Mouse (Mus musculus) intestine, embryonic 14.5 days (tissue): ENCODE measurements around the gene Zmat5. TPM values are rescaled to one million over a fixed set of nuclear protein-coding genes. Genes with fewer than 3 reads are reported as not detected.

Source experiments
- ATAC-seq: fragments of 200-750 bp; cut with Nextera tagmentation; replicated peaks from 2 replicates; pipeline ENCODE4 v1.8.0; 2017; ENCODE audit warnings: low read depth, moderate number of reproducible peaks, moderate TSS enrichment, moderate library complexity; ENCODE audit not compliant: low FRiP score, low TSS enrichment
- DNase-seq: peaks from one replicate; pipeline ENCODE4 v3.0.0-alpha.2; 2018; ENCODE audit warnings: low spot score
- H3K27ac ChIP-seq: fragments of 300-500 bp; sonication (generic); 2 replicates; pipeline ENCODE4 v1.5.1; 2014; ENCODE audit warnings: low read depth, mild to moderate bottlenecking, control low read depth
- H3K27me3 ChIP-seq: fragments of 300-500 bp; sonication (generic); replicated peaks from 2 replicates; pipeline ENCODE4 v1.6.1; 2014; ENCODE audit warnings: low read length, control low read depth; ENCODE audit not compliant: control insufficient read depth, insufficient read depth
- H3K36me3 ChIP-seq: fragments of 300-500 bp; sonication (generic); 2 replicates; pipeline ENCODE4 v1.6.1; 2014; ENCODE audit warnings: low read length, control low read depth; ENCODE audit not compliant: control insufficient read depth, insufficient read depth
- H3K4me1 ChIP-seq: fragments of 300-500 bp; sonication (generic); replicated peaks from 2 replicates; pipeline ENCODE4 v1.6.1; 2014; ENCODE audit warnings: low read length, control low read depth, mixed read lengths; ENCODE audit not compliant: control insufficient read depth, insufficient read depth
- H3K4me2 ChIP-seq: fragments of 300-500 bp; sonication (generic); 2 replicates; pipeline ENCODE4 v1.6.1; 2014; ENCODE audit warnings: low read length
- H3K4me3 ChIP-seq: fragments of 300-500 bp; sonication (generic); 2 replicates; pipeline ENCODE4 v1.5.1; 2014; ENCODE audit warnings: low read depth, low read length, control low read depth, mixed read lengths
- H3K9ac ChIP-seq: fragments of 300-500 bp; sonication (generic); 2 replicates; pipeline ENCODE4 v1.6.1; 2014; ENCODE audit warnings: mild to moderate bottlenecking, low read length
- H3K9me3 ChIP-seq: fragments of 300-500 bp; sonication (generic); 2 replicates; pipeline ENCODE4 v1.6.1; 2016; ENCODE audit warnings: low read length, control low read depth; ENCODE audit not compliant: control insufficient read depth
- WGBS: fragments of 180-500 bp; shearing (Covaris S2); extraction: QIAGEN DNeasy Blood & Tissue Kit; methylation state at CpG from one replicate; pipeline ENCODE4 v1.1.7; 2014; 5-methylcytosine and 5-hydroxymethylcytosine counted together
- polyA plus RNA-seq: library from polyadenylated mRNA; unstranded; fragments of >200 nt; fragmentation: Nextera tagmentation; extraction: Ambion mirVana; gene quantifications from 2 replicates; pipeline ENCODE4 v1.2.1, GENCODE M21; 2014

Gene Zmat5
- polyA plus RNA-seq, 1 experiment from 2014 or later = 59.4 TPM

DNA sequence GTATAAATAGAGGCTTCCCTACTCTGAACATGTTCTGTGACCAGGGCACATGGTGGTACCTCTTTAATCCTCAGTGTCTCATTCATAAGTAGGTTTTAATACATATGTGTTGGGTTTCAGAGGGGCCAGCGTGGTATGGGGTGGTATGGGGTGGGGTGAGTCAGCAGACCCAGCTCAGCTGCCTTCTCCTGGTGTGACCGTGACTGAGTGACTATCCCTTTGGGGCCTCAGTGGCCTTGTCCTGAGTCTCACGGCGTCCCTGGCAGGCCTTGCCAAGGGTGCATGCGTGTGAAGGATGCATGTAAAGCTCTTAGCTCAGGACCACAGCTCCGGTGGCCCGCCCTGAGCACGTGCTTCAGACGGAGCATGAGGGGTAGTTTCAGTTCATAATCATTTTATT is 15.5 kb downstream of the Zmat5 start:
- Histone ChIP-seq H3K4me3 (no peak overlapping the region), H3K9me3 (no peaks in the 10 kb centered on the region), H3K9ac (no peak overlapping the region), H3K27ac (no peak overlapping the region), H3K4me1 (peaks cover 5% of the 10 kb centered on the region), H3K4me2 (no peak overlapping the region), H3K27me3 (no peaks in the 10 kb centered on the region), H3K36me3 (peaks cover 15% of the 10 kb centered on the region; the same call in 1 of the 2 replicates)
- 92% methylated on average over 9 of the region's 9 CpGs for WGBS
- no peak for ATAC-seq
- no peak for DNase-seq

DNA sequence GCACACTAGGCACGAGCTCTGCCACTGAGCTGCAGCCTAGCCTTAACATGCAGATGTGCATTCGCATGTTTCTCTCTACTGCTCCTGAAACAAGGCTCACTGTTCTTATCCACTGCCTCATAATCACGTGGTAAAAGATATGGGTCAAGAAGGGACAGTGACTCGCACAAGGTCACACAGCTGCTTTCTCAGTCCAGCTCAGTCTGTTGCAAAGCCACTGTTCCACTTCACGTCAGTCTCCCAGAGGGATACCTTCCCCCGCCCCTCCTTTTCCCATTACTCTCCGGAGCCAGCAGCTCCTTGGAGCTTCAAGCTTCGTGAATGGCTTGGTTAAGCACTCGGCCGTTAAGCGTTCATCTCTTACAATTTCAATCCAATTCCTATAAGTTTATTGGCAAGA is 15.9 kb downstream of the Zmat5 start:
- WGBS = 71% methylated on average over 11 of the region's 11 CpGs
- Histone ChIP-seq H3K4me1 (peaks cover 5% of the 10 kb centered on the region), H3K27me3 (no peaks in the 10 kb centered on the region), H3K27ac (no peak overlapping the region), H3K4me3 (no peak overlapping the region), H3K4me2 (no peak overlapping the region), H3K9me3 (no peaks in the 10 kb centered on the region), H3K9ac (no peak overlapping the region), H3K36me3 (peaks cover 20% of the 10 kb centered on the region; the same call in 1 of the 2 replicates)
- ATAC-seq (no peak), DNase-seq (no peak)

- Histone ChIP-seq H3K36me3 (peaks cover 23% of the 10 kb centered on the region; the same call in 1 of the 2 replicates), H3K4me2 (no peak overlapping the region), H3K9me3 (no peaks in the 10 kb centered on the region), H3K9ac (no peak overlapping the region), H3K4me3 (no peak overlapping the region), H3K4me1 (peaks cover 5% of the 10 kb centered on the region), H3K27ac (no peak overlapping the region), H3K27me3 (no peaks in the 10 kb centered on the region)
- DNase-seq = no peak
- ATAC-seq = no peak
- 43% methylated on average over 7 of the region's 7 CpGs for WGBS
Measured at GRCm38 (mm10) chr11:4720900-4721580, 16.6 kb downstream of the Zmat5 start.

DNA sequence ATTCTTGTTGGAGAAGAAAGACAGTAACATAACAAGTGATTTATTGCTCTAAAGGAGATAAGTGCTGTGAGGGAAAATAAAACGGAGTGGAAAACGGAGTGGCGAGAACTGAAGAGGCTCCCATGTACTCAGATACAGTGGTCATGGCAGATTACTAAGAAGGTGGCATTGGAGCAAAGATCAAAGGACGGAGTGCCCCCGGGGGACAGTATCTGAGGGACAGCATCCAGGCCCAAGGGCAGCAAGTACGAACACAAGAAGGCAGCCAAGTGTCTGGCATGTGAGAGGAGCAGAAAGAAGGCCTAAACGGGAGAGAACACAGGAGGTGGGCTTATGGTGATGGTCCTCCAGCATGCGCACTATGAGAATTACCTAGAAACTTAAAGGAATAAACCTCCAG is 17.2 kb downstream of the Zmat5 start:
- Histone ChIP-seq H3K9ac (no peak overlapping the region), H3K36me3 (peaks cover 23% of the 10 kb centered on the region; the same call in 1 of the 2 replicates), H3K27me3 (no peaks in the 10 kb centered on the region), H3K4me2 (no peak overlapping the region), H3K27ac (no peak overlapping the region), H3K4me3 (no peak overlapping the region), H3K4me1 (peaks cover 5% of the 10 kb centered on the region), H3K9me3 (no peaks in the 10 kb centered on the region)
- 65% methylated on average over 8 of the region's 8 CpGs for WGBS
- DNase-seq (no peak), ATAC-seq (no peak)

DNA sequence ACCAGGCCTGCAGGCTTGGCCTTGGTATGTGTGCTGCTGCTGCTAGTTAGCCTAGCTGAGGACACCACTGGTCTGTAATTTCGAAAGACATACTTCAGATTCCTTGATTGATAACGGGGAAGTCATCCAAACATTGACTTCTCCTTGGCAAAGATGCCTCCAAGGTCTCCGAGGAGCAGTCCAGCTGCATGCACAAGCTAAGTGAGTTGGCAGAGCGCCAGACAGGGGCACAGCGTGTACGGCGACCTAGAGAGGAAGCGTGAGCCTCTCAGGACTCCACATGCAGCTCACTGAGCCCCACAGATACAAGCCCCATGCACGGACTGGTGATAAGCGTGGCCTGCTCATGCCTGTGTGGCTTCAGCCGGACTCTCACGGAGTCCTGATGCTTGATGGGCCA is 25.1 kb downstream of the Zmat5 start:
- Histone ChIP-seq H3K9me3 (no peaks in the 10 kb centered on the region), H3K4me3 (no peak overlapping the region), H3K36me3 (0 out of 2 replicates have a peak, but pooled peaks cover 12% of the 10 kb centered on the region), H3K9ac (no peak overlapping the region), H3K4me1 (no peaks in the 10 kb centered on the region), H3K4me2 (no peak overlapping the region), H3K27ac (no peak overlapping the region), H3K27me3 (no peaks in the 10 kb centered on the region)
- ATAC-seq (no peak), DNase-seq (no peak)
- WGBS = 42% methylated on average over 12 of the region's 12 CpGs

- H3K4me3 ChIP-seq = no peak overlapping the region
- no peaks in the 10 kb centered on the region for H3K4me1 ChIP-seq
- DNase-seq = no peak
- 0 out of 2 replicates have a peak, but pooled peaks cover 7% of the 10 kb centered on the region for H3K36me3 ChIP-seq
- H3K4me2 ChIP-seq = no peak overlapping the region
- H3K9me3 ChIP-seq = no peaks in the 10 kb centered on the region
- no peak overlapping the region for H3K27ac ChIP-seq
- ATAC-seq = no peak
- H3K9ac ChIP-seq = no peak overlapping the region
- no peaks in the 10 kb centered on the region for H3K27me3 ChIP-seq
- whole genome bisulfite sequencing = 73% methylated on average over 6 of the region's 6 CpGs
Measured at GRCm38 (mm10) chr11:4730096-4730495, 25.6 kb downstream of the Zmat5 start.

DNA sequence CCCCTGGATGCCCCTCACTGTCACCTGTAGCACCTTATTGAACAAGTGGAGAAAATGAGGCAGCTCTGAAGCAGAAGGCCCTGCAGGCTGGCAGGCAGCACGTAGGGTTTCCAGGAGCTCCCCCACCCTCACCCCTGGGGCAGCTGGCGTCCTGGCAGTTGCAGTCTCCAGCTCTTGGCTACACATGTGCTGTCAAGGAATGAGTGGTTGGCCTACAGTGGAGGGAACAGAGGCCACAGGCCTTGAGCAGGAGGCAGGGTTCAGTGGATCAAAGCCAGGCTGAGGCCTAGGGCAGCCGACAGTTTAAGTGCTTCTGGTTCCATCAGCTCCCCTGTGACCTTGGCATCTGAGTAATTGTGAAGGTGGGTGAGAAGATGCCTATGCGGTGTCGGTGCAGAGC is 26.4 kb downstream of the Zmat5 start:
- Histone ChIP-seq H3K36me3 (no peaks in the 10 kb centered on the region), H3K9ac (no peak overlapping the region), H3K27ac (no peak overlapping the region), H3K4me3 (no peak overlapping the region), H3K4me1 (no peaks in the 10 kb centered on the region), H3K27me3 (no peaks in the 10 kb centered on the region), H3K9me3 (no peaks in the 10 kb centered on the region), H3K4me2 (no peak overlapping the region)
- 67% methylated on average over 5 of the region's 5 CpGs for WGBS
- no peak for DNase-seq
- no peak for ATAC-seq

GRCm38 (mm10) chr11:4731781-4732180 is 27.3 kb downstream of the Zmat5 start:
- Histone ChIP-seq H3K9me3 (no peaks in the 10 kb centered on the region), H3K27ac (no peak overlapping the region), H3K4me1 (no peaks in the 10 kb centered on the region), H3K36me3 (no peaks in the 10 kb centered on the region), H3K9ac (no peak overlapping the region), H3K27me3 (no peaks in the 10 kb centered on the region), H3K4me3 (no peak overlapping the region), H3K4me2 (no peak overlapping the region)
- 82% methylated on average over 7 of the region's 7 CpGs for WGBS
- ATAC-seq (no peak), DNase-seq (no peak)

DNA sequence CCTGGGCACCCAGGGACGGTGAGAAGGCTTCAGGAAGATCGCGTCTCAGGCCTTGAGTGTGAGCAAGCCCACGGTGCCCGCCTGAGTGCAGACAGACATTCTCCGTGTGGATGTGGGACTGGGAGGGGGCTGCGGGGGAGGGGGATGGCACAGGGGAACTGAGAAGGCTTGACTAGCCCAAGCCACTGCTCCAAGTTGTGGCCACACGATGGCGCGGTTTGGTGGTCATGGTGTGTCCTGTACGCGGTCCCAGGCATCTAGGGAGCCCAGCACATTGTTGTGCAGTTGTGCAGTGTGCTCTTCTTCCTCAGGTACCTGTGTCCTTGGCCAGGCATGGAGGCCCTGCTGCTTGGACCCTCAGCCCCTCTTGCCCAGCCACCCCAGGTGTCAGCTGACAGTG is 29.7 kb downstream of the Zmat5 start:
- no peaks in the 10 kb centered on the region; the same call in 1 of the 2 replicates for H3K36me3 ChIP-seq
- H3K9ac ChIP-seq = no peak overlapping the region
- no peaks in the 10 kb centered on the region for H3K27me3 ChIP-seq
- H3K4me1 ChIP-seq = no peaks in the 10 kb centered on the region
- no peak for DNase-seq
- H3K27ac ChIP-seq = no peak overlapping the region
- H3K4me3 ChIP-seq = no peak overlapping the region
- ATAC-seq = no peak
- no peak overlapping the region for H3K4me2 ChIP-seq
- H3K9me3 ChIP-seq = no peaks in the 10 kb centered on the region
- WGBS = 38% methylated on average over 12 of the region's 12 CpGs
